Mouse (Mus musculus): ENCODE data around the gene Fancb. TPM values are rescaled to one million over a fixed set of nuclear protein-coding genes. Genes with fewer than 3 reads are reported as not detected.

Gene Fancb
- polyA plus RNA-seq (2014; fragmentation: Illumina TruSeq; extraction: RNeasy Lipid Tissue Mini Kit (QIAGEN cat#74804)): 9.9 TPM

GRCm38 (mm10) chrX:164980193-164980775, at the start of gene Fancb, which contains the start of gene Mospd2:
Gene Fancb (plus strand): TSS chrX:164980592.
Gene Mospd2 (minus strand): TSS chrX:164980375.

GRCm38 (mm10) chrX:165004779-165005324, 24.5 kb downstream of the Fancb start, which contains the start of gene Gm17604:
Gene Gm17604 (minus strand): TSS chrX:165004829.

Other genes starting within 250 kb of the Fancb start
- gene Mospd2, start 217 bp upstream of the Fancb start, polyA plus RNA-seq (2014; fragmentation: Illumina TruSeq; extraction: RNeasy Lipid Tissue Mini Kit (QIAGEN cat#74804)): 102 TPM
- not detected for gene Gm17604, start 24.2 kb downstream of the Fancb start, polyA plus RNA-seq (2014; fragmentation: Illumina TruSeq; extraction: RNeasy Lipid Tissue Mini Kit (QIAGEN cat#74804))

Data from ovary, adult 10 weeks (tissue).